Mouse (Mus musculus) forebrain, embryonic 11.5 days (tissue): Measurements from ENCODE around the gene Cyp1a1. TPM values are rescaled to one million over a fixed set of nuclear protein-coding genes. Genes with fewer than 3 reads are reported as not detected.
A peak's percentile ranks its signal among the peaks of the same experiment; 100 is the strongest.

ENCODE experiments used
- ATAC-seq: fragments of 200-750 bp; cut with Nextera tagmentation; replicated peaks from 2 replicates; pipeline ENCODE4 v1.8.0; 2017; ENCODE audit warnings: moderate TSS enrichment; ENCODE audit not compliant: low FRiP score
- DNase-seq: peaks from one replicate; pipeline ENCODE4 v3.0.0-alpha.2; 2017; ENCODE audit warnings: low spot score
- H3K27ac ChIP-seq: fragments of 300-500 bp; sonication (generic); 2 replicates; pipeline ENCODE4 v1.5.1; 2014; ENCODE audit warnings: low read depth, low read length
- H3K27me3 ChIP-seq: fragments of 300-500 bp; sonication (generic); 2 replicates; pipeline ENCODE4 v1.6.1; 2014; ENCODE audit warnings: mild to moderate bottlenecking, low read length, mixed read lengths; ENCODE audit not compliant: control insufficient read depth, insufficient read depth
- H3K36me3 ChIP-seq: fragments of 300-500 bp; sonication (generic); 2 replicates; pipeline ENCODE4 v1.6.1; 2014; ENCODE audit warnings: mild to moderate bottlenecking, low read length, moderate library complexity, mixed read lengths; ENCODE audit not compliant: control insufficient read depth, insufficient read depth
- H3K4me1 ChIP-seq: fragments of 300-500 bp; sonication (generic); replicated peaks from 2 replicates; pipeline ENCODE4 v1.6.1; 2014; ENCODE audit warnings: low read length, mixed read lengths; ENCODE audit not compliant: control insufficient read depth, insufficient read depth
- H3K4me2 ChIP-seq: fragments of 300-500 bp; sonication (generic); 2 replicates; pipeline ENCODE4 v1.6.1; 2014; ENCODE audit warnings: low read depth, mild to moderate bottlenecking, low read length, moderate library complexity, mixed read lengths; ENCODE audit not compliant: severe bottlenecking
- H3K4me3 ChIP-seq: fragments of 300-500 bp; sonication (generic); 2 replicates; pipeline ENCODE4 v1.5.1; 2014; ENCODE audit warnings: low read depth, low read length
- H3K9ac ChIP-seq: fragments of 300-500 bp; sonication (generic); 2 replicates; pipeline ENCODE4 v1.6.1; 2014; ENCODE audit warnings: low read length
- H3K9me3 ChIP-seq: fragments of 300-500 bp; sonication (generic); 2 replicates; pipeline ENCODE4 v1.6.1; 2016; ENCODE audit warnings: low read length, mixed read lengths; ENCODE audit not compliant: control insufficient read depth
- WGBS: fragments of 180-500 bp; shearing (Covaris S2); extraction: QIAGEN DNeasy Blood & Tissue Kit; methylation state at CpG from one replicate; pipeline ENCODE4 v1.1.7; 2014; 5-methylcytosine and 5-hydroxymethylcytosine counted together
- polyA plus RNA-seq: library from polyadenylated mRNA; unstranded; fragments of >200 nt; fragmentation: Nextera tagmentation; extraction: Ambion mirVana; gene quantifications from 2 replicates; pipeline ENCODE4 v1.2.1, GENCODE M21; 2014

Gene Cyp1a1
- polyA plus RNA-seq, 1 experiment from 2014 or later, result not detected

DNA sequence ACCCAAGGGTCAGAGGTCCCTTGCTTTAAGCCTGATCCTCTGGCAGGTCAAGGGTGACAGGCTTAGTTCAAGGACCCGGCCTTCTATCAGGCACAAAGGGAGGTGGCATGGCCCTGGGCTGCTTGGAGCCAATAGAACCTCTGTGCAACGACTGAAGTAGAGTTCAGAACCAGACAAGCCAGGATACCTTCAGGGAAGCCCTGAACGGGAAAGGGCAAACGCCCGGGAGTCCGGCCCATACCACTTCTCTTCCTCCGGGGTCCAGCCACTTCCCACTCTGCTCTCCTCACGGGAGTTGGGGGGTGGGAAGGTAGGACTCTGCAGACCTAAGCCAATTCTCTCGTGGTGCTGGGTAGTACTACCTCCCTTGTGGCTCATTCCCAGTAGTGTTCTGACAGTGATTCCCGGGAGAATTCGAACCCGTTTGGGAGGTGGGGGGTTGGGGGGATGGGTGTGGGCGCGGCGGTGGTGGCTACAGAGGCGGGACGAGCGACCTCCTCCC is 43.2 kb upstream of the Cyp1a1 start:
- DNase-seq (no peak), ATAC-seq (peak; percentile 31)
- H3K4me1 ChIP-seq, result peaks cover 13% of the 10 kb centered on the region
- H3K9ac ChIP-seq, result peak overlapping the region; percentile 99
- peak overlapping the region; percentile 84 for H3K4me2 ChIP-seq
- no peaks in the 10 kb centered on the region for H3K9me3 ChIP-seq
- 0 out of 2 replicates have a peak overlapping the region, but pooled peaks have one; percentile 31 for H3K27ac ChIP-seq
- peak overlapping the region; percentile 96 for H3K4me3 ChIP-seq
- H3K27me3 ChIP-seq, result no peaks in the 10 kb centered on the region
- no peaks in the 10 kb centered on the region for H3K36me3 ChIP-seq
- WGBS, result under 1% methylated on average over 18 of the region's 18 CpGs

- Histone ChIP-seq H3K4me2 (peak overlapping the region; percentile 84), H3K36me3 (no peaks in the 10 kb centered on the region), H3K27me3 (no peaks in the 10 kb centered on the region), H3K4me1 (peaks cover 11% of the 10 kb centered on the region), H3K27ac (peak overlapping the region; percentile 93), H3K9ac (peak overlapping the region; percentile 99), H3K9me3 (no peaks in the 10 kb centered on the region), H3K4me3 (peak overlapping the region; percentile 96)
- ATAC-seq (peak; percentile 89), DNase-seq (peak; percentile 98)
- 0% methylated on average over 59 of the region's 85 CpGs for WGBS
Observed at GRCm38 (mm10) chr9:57644944-57645893, 42.5 kb upstream of the Cyp1a1 start.

DNA sequence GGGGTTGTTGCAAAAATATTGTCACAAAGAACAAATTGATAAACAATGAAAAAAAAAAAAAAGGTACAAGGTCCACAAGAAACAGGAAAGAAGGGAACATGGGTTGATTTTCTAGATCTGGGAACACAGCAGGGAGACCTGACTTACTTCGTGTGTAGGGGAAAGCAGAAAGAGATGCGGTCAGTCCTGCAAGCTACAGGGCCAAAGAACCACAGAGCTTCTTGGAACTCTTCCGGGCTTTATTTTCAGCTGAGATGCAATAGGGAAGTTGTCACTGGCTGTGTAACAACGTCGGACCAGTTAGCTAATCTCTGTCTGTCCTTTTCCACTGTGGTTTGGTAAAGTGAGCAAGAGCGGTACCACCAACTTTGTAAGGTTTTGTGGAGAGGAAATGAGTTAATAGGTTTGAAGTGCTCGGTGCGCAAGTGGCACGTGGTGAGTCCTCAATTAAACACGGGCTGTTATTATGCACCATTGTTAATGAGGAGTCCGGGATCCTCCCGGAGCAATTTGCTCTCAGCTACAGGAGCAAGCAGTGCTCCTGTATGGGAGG is 41.1 kb upstream of the Cyp1a1 start:
- WGBS, result 66% methylated on average over 12 of the region's 12 CpGs
- Histone ChIP-seq H3K4me1 (peaks cover 14% of the 10 kb centered on the region), H3K27ac (no peak overlapping the region), H3K4me3 (no peak overlapping the region), H3K9ac (no peak overlapping the region; the same call in 1 of the 2 replicates), H3K9me3 (no peaks in the 10 kb centered on the region), H3K36me3 (no peaks in the 10 kb centered on the region), H3K27me3 (no peaks in the 10 kb centered on the region), H3K4me2 (no peak overlapping the region)
- DNase-seq (no peak), ATAC-seq (no peak)

DNA sequence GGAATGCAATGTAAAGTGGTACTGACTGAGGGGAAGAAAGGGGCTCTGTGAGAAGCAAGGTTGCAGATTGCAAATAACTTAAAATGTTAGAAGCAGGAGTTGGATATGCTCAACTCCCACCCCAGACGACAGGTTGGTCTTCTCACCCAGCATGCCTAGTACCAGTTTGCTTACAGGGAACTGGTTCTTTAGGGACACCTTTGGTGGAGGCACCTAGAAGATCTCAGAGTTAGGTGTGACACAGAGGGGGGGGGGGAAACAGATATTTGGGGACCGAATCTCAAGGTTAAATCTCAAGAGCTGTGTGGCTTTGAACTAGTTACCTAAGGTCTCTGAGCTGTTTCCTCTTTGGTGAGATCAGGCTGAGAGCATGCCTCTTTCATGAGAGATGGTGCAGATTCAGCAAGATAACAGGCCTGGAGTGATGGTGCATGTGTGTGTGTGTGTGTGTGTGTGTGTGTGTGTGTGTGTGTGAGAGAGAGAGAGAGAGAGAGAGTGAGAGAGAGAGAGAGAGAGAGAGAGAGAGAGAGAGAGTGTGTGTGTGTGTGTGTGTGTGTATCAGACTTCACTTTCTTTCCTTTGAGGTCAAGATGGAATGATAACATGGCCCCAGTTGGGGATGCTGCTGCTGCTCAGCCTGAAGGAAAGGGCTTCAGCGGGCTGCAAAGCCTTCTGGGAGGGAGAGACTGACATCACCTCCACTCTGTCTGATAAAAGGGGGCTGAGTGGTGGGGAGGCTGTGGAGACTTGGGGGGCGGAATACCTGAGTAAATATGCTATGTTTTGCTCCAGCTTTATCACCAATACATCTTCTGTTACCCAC is 40.2 kb upstream of the Cyp1a1 start:
- H3K4me1 ChIP-seq, result peaks cover 14% of the 10 kb centered on the region
- H3K9me3 ChIP-seq, result no peaks in the 10 kb centered on the region
- no peaks in the 10 kb centered on the region for H3K36me3 ChIP-seq
- ATAC-seq, result no peak
- no peak overlapping the region; the same call in 1 of the 2 replicates for H3K9ac ChIP-seq
- H3K4me3 ChIP-seq, result no peak overlapping the region
- no peak overlapping the region for H3K4me2 ChIP-seq
- no peak for DNase-seq
- H3K27ac ChIP-seq, result no peak overlapping the region
- H3K27me3 ChIP-seq, result no peaks in the 10 kb centered on the region
- WGBS, result 74% methylated on average over 4 of the region's 4 CpGs

- no peak for ATAC-seq
- Histone ChIP-seq H3K4me3 (no peak overlapping the region), H3K36me3 (no peaks in the 10 kb centered on the region), H3K9ac (no peak overlapping the region), H3K4me1 (peaks cover 4% of the 10 kb centered on the region; the same call in 1 of the 2 replicates), H3K27ac (no peak overlapping the region), H3K27me3 (0 out of 2 replicates have a peak, but pooled peaks cover 3% of the 10 kb centered on the region), H3K4me2 (no peak overlapping the region), H3K9me3 (no peaks in the 10 kb centered on the region)
- DNase-seq, result no peak
- WGBS, result 95% methylated on average over 6 of the region's 6 CpGs
Observed at GRCm38 (mm10) chr9:57650130-57650785, 37.5 kb upstream of the Cyp1a1 start.

- DNase-seq, result no peak
- H3K4me3 ChIP-seq, result no peak overlapping the region
- 43% methylated on average over 6 of the region's 6 CpGs for WGBS
- no peaks in the 10 kb centered on the region for H3K9me3 ChIP-seq
- no peak overlapping the region for H3K4me2 ChIP-seq
- H3K9ac ChIP-seq, result no peak overlapping the region
- 0 out of 2 replicates have a peak, but pooled peaks cover 3% of the 10 kb centered on the region for H3K27me3 ChIP-seq
- ATAC-seq, result no peak
- H3K27ac ChIP-seq, result no peak overlapping the region
- H3K36me3 ChIP-seq, result no peaks in the 10 kb centered on the region
- peaks cover 6% of the 10 kb centered on the region; the same call in 1 of the 2 replicates for H3K4me1 ChIP-seq
Observed at GRCm38 (mm10) chr9:57650786-57651311, 36.9 kb upstream of the Cyp1a1 start.

DNA sequence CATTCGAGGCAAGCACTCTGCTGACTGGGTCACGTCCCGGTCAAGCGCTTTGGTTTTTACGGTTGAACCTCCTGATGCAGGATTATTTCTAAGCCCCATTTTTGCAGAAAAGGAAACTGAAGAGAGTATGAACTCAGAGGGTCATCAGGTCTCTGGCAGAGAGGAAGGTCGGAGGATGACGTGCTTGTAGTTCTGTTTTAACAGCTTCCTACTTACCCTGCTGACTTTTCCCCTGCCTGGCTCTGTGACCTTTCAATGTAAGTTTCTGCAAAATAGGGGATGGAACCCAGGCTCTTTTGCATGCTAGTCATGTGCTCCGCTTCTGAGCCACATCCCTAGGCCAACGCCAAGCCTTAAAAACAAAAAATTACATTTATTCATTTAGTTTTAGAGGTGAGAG is 35.4 kb upstream of the Cyp1a1 start:
- peaks cover 6% of the 10 kb centered on the region; the same call in 1 of the 2 replicates for H3K4me1 ChIP-seq
- no peak overlapping the region for H3K27ac ChIP-seq
- no peaks in the 10 kb centered on the region for H3K9me3 ChIP-seq
- H3K4me2 ChIP-seq, result no peak overlapping the region
- no peak for DNase-seq
- 63% methylated on average over 9 of the region's 9 CpGs for WGBS
- H3K4me3 ChIP-seq, result no peak overlapping the region
- H3K36me3 ChIP-seq, result no peaks in the 10 kb centered on the region
- ATAC-seq, result no peak
- 0 out of 2 replicates have a peak, but pooled peaks cover 3% of the 10 kb centered on the region for H3K27me3 ChIP-seq
- H3K9ac ChIP-seq, result no peak overlapping the region
